Mouse (Mus musculus): ENCODE data around the gene Nipal1.

Gene Nipal1

DNA sequence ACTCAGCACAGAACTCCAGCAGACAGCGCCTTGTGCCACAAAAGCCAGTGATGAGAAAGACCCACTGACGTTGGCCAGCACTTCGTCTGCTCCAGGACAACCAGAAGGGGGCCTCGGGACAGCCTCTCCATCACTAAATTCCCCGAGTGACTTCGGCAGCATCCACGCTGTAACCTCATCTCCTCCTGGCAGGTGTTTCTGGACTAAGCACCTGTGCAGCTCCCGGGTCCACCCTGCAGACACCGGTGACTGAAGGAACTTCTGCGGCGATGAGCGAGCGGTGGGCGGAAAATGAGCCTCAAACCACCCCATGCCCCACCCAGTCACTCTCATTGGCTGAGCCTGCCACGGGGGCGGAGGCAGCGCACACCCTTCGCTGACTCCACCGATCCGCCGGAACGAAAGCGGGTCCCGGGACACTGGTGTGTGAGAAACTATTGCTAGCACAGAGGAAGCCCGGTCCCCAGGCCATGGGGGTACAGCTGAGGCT lies at the start of gene Nipal1:
TSS of gene Nipal1 (plus strand) at position 378 of the 490 bp plus-strand sequence.
- peak; percentile 82 for DNase-seq (ENCODE audit: low read depth, low spot score)

DNA sequence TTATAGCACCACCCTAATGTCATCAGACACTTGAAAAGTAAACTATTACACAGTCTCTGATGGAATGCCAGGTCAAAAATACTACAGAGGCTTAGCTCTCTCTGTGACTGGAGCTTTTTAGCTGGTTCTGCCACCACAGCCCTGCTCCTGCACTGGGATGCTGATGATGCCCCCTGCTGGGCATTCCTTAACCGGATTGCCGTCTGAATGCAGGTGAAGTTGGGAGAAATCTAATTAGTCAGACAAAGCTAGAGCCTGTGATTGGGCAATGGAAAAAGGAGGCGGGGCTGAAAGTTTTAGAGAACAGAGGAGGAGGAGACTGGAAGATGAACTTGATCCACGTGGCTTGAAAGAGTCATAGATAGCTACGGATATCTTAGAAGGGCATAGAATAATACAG lies 46.6 kb upstream of the Nipal1 start:
- DNase-seq (ENCODE audit: low read depth, low spot score): peak; percentile 89

DNA sequence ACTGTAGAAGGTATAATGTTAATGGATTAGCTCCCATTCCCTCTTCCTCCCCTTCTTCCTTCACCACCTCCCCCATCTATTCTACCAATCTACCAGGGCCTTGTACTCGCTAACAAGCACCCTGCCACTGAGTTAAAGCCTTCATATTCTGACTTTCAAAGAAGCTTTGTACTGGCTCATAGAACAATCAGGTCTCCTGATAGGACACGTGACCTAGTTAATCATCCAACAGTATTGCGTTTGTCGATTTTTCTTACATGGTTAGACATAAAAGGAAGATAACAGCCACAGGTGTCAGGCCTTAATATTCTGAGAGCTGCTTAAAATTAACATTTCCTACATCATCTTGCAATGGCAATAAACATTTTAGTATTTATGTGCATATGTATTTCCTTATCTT lies 44.5 kb upstream of the Nipal1 start:
- DNase-seq (ENCODE audit: low read depth, low spot score): no peak

DNA sequence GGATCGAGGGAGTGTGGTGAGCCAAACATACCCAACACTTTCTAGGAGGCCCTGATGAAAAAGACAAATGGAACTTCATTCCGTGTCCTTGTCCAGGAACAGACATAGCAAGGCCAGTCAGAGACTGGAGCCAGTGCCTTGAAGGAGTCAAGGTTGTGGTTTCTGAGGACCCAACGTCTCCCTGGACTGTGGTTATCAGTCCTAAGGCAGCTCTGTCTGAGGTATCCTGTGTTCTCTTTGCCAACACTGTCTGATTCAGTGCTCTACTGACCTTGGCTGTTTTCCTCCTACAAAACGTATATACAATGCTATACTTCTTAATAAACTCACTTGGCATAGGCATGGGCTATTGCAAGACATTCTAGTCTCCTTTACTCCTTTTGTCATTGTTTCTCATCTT lies 30.2 kb upstream of the Nipal1 start:
- no peak for DNase-seq (ENCODE audit: low read depth, low spot score)

DNA sequence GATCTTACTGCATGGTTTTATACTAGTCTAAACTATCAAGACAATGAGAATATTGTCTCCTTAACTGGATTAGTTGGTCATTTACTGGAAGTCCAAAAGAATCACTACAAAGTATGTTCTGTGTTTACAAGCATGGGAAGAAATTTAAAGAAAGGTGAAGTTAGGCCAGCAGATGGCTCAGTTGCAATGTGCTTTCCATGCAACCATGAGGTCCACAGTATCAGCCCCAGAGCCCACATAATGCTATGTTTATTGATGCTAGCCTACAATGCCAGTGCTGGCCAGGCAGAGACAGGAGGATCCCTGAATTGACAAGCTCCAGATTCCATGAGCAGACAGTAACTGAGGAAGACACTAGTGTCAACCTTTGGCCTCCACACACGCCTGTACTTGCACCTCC lies 26.6 kb upstream of the Nipal1 start:
- DNase-seq (ENCODE audit: low read depth, low spot score): no peak

DNA sequence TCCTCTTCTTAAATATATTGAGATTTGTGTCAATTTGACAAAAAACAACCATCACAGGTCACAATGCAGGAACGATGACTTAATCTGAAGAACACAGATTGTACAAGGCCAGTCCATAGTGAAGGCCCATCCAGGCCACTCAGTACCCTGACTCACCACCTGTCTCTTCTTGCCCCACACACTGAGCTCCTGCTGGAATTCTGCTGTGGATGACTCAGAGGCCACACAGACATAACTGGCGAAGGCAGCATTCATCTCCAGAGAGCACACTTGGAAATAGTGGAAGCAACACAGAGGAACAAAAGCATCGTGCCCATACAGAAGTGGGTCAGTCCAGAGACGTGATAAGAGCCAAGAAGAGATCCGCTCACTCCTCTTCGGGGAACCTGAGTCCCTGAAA lies 17.6 kb upstream of the Nipal1 start:
- no peak for DNase-seq (ENCODE audit: low read depth, low spot score)

DNA sequence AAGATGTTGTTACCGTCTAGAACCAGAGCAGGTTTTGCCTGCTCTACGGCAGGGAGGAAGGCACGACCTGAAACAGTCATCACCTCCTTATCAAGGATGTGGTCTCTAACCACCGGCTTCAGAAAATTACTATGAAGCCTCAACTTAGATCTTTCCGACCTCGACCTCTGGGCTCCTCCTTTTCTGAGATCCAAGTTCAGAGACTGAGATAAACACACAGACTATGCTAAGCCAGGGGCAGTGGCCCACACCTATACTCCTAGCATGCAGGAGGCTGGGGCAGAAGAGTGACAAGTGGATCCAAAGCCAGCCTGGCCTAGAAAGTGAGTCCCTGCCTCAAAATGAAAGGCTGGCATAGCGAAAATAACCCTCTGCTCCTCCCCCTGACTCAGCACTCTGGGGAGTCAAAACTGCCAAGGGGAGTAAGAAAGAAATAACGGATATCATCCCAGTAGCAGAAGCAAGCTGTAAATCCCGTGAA lies 12.8 kb upstream of the Nipal1 start:
- no peak for DNase-seq (ENCODE audit: low read depth, low spot score)

DNA sequence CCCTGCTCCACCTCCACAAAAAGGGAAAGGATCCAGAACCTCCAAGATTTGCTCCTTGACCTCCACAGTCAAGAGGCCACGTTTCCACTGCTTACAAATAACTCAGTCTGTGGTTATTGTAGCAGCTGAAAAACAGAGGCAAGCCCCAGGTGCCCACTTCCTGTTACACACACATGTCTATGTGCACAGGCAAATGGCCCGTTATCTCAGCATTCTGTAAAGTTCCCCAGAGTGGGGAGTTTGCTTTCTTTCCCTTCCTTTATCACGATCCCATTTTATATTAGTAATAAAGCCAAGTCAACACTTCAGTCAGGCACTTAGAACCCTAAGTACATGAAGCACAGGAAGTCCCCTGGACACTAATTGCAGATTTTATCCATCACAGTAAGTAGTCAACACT lies 11.5 kb upstream of the Nipal1 start:
- no peak for DNase-seq (ENCODE audit: low read depth, low spot score)

DNA sequence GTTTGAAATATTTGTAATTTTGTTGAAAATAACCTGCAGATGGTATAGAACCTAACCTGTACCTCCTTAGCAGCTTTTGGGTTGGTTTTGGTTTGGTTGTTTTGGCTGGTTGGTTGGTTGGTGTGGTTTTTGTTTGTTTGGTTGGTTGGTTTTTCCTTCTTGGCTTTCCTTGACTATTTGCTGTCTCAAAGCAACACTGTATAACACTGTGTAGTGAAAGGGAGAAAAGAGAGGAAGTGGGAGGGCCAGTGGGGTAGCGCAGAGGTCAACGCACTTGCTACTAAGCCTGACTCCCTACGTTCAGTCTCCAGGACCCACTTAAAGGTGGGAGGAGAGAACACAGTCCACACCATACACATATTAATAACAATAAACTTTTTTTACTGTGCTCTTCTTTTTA lies 11.0 kb upstream of the Nipal1 start:
- DNase-seq (ENCODE audit: low read depth, low spot score): no peak

DNA sequence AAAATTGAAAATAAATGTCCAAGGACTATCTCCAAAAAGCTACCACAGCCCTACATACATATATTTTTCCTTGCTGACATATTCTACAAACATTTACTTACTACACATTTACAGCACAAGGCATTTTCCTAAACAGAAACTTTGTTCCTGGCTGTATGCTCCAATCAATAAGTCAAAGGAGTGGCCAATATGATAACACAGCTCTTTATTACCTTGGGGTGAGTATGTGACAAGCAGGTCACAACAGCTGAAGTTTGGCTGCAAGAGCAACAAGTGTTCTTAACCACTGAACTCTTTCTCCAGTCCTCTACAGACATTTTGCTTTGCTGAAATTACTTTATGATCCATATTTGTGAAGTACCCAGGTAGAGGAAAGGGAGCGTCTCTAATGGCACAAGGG lies 7.5 kb upstream of the Nipal1 start:
- no peak for DNase-seq (ENCODE audit: low read depth, low spot score)

DNA sequence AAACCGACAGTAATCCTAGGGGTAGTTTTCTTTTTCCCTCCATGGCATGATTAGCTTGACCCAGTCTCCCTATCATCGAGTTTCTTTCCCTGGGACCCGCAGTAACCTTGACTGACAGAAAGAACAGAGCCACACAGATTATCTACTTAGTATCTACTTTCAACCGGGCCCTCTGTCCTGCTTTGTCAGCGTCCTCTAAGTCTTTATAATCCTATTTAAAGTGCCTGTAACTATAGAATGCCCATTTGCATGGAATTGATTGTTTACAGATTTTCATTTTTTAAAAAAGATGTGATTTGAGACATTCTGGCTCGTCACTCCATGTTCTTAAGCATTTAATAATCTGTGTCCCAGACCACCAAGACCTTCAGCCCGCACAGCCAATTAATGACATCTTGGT lies 3.9 kb upstream of the Nipal1 start:
- no peak for DNase-seq (ENCODE audit: low read depth, low spot score)

DNA sequence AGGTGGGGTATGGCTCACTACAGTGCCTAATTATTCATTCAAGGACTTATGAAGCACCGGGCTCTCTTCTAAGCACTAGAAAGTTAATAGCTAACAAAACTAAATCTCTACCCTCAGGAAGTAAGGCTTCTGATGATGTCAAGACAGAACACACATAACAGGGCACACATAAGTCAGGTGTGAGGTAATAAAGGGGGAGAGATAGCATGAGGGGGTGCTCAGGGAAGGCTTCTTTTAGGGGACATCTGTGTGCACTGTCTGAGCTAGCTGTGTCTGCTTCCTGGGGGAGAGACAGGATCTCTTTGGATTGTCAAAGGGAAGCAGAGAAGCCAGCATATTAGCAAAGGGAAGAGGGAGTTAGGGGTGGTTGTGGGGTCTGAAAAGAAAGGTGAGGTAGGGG lies 3.4 kb upstream of the Nipal1 start, which contains the start of gene Cnga1:
TSS of gene Cnga1 (minus strand) at position 101 of the 400 bp plus-strand sequence.
- no peak for DNase-seq (ENCODE audit: low read depth, low spot score)

DNA sequence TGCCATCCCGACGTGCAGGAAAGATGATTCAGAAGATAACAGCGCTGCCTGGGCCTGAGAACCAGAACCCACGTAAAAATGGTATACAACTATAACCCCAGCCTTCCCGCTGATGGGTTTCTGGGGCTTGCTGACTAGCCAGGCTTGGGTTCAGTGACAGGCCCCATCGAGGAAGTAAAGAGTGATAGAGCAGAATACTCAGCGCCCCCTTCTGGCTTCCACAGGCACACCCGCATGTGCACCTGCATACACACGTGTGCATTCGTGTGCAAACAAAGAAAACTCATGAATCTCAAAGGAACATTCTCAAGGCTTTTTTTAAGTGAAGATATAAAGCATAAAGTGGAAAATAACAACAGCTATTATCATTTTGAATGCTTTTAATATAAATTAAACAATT lies 1.5 kb upstream of the Nipal1 start:
- DNase-seq (ENCODE audit: low read depth, low spot score): peak; percentile 65

DNA sequence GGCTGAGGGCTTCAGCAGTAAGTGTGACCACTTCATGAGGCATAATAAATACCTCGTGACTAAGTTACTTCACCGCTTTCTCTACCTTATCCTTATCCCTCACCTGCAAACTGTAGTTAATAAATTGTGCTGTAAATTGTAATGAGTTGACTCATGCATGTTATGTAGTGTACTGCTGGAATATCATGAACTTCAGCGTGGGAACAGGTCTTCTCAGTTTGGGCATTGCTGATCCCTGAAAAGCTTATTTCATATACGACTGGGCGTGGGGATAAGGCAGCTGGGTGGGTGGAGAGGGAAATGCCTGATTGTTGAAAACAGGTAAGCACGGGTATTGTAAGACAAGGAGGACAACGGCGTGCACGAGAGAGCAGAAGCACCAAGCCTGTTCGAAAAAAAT lies 599 bp upstream of the Nipal1 start:
- no peak for DNase-seq (ENCODE audit: low read depth, low spot score)

DNA sequence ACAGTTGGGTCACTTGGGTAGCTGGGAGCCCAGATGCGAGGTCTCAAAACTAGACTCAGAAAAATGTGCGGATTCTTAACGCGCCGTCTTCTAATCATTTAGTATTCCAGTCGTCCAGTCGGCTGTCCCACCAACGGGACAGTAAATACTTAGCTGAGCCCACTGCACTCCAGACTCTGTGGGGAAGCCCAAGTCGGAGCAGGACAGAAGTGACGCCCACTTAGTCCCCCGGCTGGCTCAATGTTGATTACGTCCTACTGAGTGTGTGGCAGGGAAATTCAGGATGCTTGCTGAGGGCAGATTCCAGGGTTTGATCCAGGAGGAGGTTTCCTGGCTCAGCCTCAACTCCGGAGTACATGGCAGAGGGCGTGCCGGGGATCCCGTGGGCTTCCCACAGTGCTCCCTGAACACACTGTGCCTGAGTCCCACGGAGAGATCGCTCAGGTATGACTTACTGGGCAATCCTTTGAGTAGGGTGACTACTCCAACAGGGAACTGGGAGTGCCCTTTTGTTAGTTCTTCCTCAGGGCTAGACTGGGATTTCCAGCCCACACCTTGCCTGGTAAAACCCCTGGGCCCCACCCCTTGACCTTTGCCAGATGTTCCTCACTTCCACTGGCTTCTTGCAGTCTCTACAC lies 482 bp downstream of the Nipal1 start:
- peak; percentile 76 for DNase-seq (ENCODE audit: low read depth, low spot score)

DNA sequence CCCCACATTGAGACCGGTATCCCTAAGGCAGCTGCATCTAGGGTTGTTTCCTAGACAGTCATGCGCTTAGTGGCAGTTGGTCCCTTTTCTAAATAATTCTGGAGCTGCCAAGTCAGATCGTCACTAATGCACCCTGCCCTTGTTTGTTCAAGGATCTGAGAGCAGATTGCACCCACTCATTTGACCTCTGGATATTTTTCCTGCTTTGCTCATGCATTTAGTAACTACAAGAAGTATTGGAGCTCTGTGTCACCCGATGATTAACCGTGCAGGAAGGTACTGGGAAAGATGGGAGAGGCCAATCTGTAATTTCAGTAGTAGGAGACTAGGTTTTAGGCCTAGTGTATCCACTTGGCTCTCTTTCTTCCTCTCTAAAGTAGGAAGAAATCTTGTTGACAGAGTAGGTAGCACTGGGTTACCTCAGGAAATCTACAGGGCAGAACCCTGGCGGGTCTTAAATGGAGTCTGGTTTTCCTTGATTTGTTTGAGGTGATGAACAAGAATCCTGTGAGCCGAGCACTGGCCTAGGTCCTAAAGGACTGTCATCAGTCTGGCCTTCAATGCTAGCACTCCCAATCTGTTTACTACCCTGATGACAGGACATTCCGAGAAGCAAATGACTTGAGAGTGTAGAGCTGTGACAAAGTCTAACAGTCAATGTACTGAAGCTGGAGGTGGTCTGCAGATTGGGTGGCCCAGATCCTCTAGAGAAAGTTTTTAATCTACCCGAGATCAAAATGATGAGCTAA lies 1.6 kb downstream of the Nipal1 start:
- no peak for DNase-seq (ENCODE audit: low read depth, low spot score)

DNA sequence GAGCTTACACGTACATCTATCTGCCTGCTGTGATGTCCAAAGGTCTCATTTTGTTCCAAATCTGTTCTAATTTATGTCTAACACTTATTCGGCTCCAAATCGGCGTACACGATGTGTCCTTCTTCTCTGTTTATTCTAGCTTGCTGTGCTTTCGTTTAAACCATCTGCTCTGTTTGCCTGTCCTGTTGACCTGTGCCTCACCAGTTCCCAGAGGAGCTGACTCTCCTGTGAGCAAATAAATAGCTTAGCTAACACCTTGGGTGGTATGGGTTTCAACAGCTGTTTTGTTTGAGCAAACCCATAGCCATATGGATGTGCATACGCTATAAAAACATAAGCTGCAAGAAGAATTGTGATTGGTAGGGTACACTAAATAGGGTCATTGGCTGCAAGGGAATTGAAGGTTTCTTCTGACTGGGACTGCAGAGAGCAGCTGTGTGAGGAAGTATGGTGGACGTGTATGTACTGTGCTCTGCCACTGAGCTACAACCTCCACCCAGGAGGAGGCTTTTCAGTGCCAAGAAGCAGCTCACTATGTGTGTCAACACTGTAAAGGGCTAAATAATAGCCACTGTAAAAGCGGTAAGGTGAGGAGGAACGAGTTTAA lies 5.6 kb downstream of the Nipal1 start:
- DNase-seq (ENCODE audit: low read depth, low spot score): no peak

DNA sequence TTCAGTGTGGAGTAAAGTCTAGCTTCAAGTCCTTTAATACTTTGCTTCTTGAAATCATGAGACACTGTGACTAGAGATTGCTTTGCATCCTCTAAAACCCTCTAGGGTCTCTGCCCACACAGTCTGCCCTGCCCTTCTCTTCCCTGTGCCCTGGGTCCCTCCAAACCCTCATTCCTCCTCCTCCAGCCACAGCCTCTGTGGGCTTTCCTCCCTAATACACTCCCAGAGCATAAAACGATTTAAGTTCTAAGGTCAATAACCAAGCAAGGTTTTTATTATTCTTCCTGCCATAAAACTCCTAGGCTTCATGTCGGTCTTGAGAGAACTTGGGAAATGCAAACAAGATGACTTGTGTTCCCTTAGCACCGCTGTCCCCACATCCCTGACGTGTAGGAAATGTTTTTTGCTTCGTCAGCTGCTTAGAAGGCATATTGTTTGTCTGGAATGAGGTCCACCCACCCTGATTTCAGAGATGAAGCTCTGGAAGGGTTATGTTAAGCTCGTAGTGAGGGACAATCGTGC lies 8.7 kb downstream of the Nipal1 start:
- no peak for DNase-seq (ENCODE audit: low read depth, low spot score)

DNA sequence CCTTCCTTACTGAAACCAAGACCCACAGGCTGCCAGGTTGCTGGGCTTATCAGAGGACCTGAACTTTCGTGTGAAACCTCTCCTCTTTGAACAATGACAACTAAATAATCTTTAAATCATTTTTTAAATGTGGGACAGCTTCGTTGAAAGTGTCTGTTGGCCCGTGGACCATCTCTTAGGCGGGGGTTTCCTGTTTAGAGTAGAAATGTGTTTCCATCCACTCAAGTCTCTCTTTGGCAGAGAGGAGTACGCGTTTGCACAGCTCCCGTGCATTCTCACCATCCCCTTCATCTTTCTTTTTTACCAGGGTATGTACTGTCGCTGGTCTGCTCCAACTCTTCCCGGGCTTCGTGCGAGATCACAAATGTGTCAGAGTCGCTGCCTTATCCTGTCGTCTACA lies 10.8 kb downstream of the Nipal1 start:
- DNase-seq (ENCODE audit: low read depth, low spot score): no peak

DNA sequence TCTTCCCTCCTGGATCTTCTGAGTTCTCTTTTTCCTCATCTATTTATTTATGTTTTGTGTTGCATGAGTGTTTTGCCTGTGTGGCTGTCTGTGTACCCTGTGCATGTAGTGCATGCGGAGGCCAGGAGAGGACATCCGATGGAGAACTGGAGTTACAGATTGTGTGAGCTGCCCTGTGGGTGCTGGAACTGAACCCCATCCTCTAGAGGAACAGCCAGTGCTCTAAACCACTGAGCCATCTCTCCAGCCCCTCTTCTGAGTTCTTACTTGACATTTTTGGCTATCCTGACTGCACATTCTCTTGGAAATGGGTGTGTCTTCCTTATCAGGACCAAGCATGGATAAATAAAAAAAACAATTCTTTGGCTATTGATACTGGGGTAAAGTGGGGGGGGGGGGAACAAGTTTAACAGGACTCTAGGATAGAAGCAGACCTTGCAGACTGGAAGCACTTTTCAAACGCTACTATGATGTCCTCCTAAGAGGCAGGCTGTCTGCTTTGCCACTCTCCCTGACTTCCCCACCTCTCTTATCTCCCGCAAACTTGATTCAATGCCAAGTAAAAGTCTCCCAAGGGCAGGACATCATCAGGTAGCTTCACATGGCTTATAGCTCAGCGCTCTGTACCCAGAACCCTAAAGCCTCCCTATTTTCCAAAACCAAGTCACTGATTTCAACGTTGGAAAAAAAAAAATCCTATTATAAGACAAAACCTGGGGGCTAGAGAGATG lies 13.6 kb downstream of the Nipal1 start:
- no peak for DNase-seq (ENCODE audit: low read depth, low spot score)

DNA sequence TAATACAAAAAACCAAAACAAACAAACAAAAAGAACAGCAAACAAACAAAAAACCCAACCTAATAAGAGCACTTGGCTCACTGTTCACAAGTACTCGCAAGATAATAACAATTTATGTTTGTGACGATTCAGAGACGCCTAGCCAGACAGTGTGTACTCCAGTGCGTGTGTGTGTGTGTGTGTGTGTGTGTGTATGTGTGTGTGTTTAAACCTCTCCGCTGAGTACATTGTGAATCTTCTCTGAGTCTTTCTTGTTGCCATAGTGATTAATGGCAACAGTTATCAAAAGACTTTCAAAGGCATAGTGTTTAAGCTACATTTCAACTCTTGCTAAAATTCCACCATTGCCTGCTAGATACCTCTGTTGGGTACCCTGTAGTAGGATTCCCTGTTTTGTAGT lies 16.5 kb downstream of the Nipal1 start:
- DNase-seq (ENCODE audit: low read depth, low spot score): no peak

DNA sequence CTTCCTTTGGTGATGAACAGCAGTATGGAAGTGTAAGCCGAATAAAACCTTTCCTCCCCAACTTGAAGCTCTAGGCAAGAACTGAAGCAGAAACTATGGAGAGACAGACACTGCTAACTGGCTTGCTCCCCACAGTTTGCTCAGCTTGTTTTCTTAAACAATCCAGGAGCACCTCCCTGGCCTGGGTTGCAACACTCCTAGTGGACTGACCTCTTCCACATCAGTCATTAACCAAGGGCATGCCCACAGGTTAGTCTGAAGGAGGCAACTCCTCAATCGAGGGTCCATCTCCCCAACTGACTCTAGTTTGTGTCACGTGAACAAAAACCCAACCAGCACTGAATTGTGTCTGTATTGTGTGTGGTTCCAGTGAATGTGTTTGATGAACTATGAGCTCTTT lies 17.3 kb downstream of the Nipal1 start:
- DNase-seq (ENCODE audit: low read depth, low spot score): no peak

Data from R1 (cell line).